Mouse (Mus musculus): ENCODE results near the gene Col4a3bp. TPM values are rescaled to one million over a fixed set of nuclear protein-coding genes. Genes with fewer than 3 reads are reported as not detected.

Col4a3bp gene
- polyA plus RNA-seq (2015; fragmentation: Nextera tagmentation; extraction: Ambion mirVana): 10.0 and 12.9 TPM in 2 replicates

- Histone ChIP-seq H3K27ac (ENCODE audit: low read length) (peak within 1 kb of the TSS; percentile 94), H3K27me3 (replicated peaks; ENCODE audit: insufficient read depth, low read length) (no peaks in the 10 kb centered on the region), H3K4me1 (ENCODE audit: insufficient read depth, low read depth, low read length) (peaks cover under 1% of the 10 kb centered on the region; the same call in 1 of the 2 replicates), H3K4me2 (replicated peaks; ENCODE audit: low read depth, low read length) (peak within 1 kb of the TSS; percentile 76), H3K4me3 (ENCODE audit: low read depth, low read length) (peak within 1 kb of the TSS; percentile 96), H3K36me3 (ENCODE audit: insufficient read depth, low read length) (no peaks in the 10 kb centered on the region), H3K9me3 (ENCODE audit: low read length) (no peaks in the 10 kb centered on the region), H3K9ac (replicated peaks; ENCODE audit: low read depth) (peak within 1 kb of the TSS; percentile 97)
- ATAC-seq (peak; percentile 99), DNase-seq (ENCODE audit: low spot score) (peak; percentile 99)
- 2% methylated on average over 37 of the region's 50 CpGs for WGBS
- no peak for TF ChIP-seq CTCF (IDR thresholded peaks at IDR 0.05)
- TF ChIP-seq EP300 (IDR thresholded peaks at IDR 0.05): 0 out of 2 replicates have a peak, but pooled peaks have one; percentile 22
Measured at GRCm38 (mm10) chr13:96542081-96542889, at the start of gene Col4a3bp, which contains the start of gene Polk. Col4a3bp (plus strand) TSS chr13:96542618. Polk (minus strand) TSS chr13:96542579.

GRCm38 (mm10) chr13:96496630-96497029 lies 45.8 kb upstream of the Col4a3bp start:
- Histone ChIP-seq H3K4me3 (ENCODE audit: low read depth, low read length) (no peak overlapping the region), H3K27ac (ENCODE audit: low read length) (no peak overlapping the region), H3K9me3 (ENCODE audit: low read length) (no peaks in the 10 kb centered on the region), H3K9ac (replicated peaks; ENCODE audit: low read depth) (no peak overlapping the region), H3K4me2 (replicated peaks; ENCODE audit: low read depth, low read length) (no peak overlapping the region), H3K36me3 (ENCODE audit: insufficient read depth, low read length) (no peaks in the 10 kb centered on the region), H3K27me3 (replicated peaks; ENCODE audit: insufficient read depth, low read length) (no peaks in the 10 kb centered on the region), H3K4me1 (ENCODE audit: insufficient read depth, low read depth, low read length) (no peaks in the 10 kb centered on the region)
- no peak for ATAC-seq
- TF ChIP-seq EP300 (IDR thresholded peaks at IDR 0.05) (no peak), CTCF (IDR thresholded peaks at IDR 0.05) (no peak)
- 80% methylated on average over 8 of the region's 8 CpGs for WGBS
- no peak for DNase-seq (ENCODE audit: low spot score)

- no peak overlapping the region for H3K4me2 ChIP-seq (replicated peaks; ENCODE audit: low read depth, low read length)
- no peak for DNase-seq (ENCODE audit: low spot score)
- H3K27ac ChIP-seq (ENCODE audit: low read length): no peak overlapping the region
- TF ChIP-seq EP300 (IDR thresholded peaks at IDR 0.05) (no peak), CTCF (IDR thresholded peaks at IDR 0.05) (no peak)
- WGBS: 83% methylated on average over 2 of the region's 2 CpGs
- no peak overlapping the region for H3K4me3 ChIP-seq (ENCODE audit: low read depth, low read length)
- no peaks in the 10 kb centered on the region for H3K4me1 ChIP-seq (ENCODE audit: insufficient read depth, low read depth, low read length)
- no peaks in the 10 kb centered on the region for H3K36me3 ChIP-seq (ENCODE audit: insufficient read depth, low read length)
- no peaks in the 10 kb centered on the region for H3K27me3 ChIP-seq (replicated peaks; ENCODE audit: insufficient read depth, low read length)
- H3K9me3 ChIP-seq (ENCODE audit: low read length): no peaks in the 10 kb centered on the region
- H3K9ac ChIP-seq (replicated peaks; ENCODE audit: low read depth): no peak overlapping the region
- no peak for ATAC-seq
Measured at GRCm38 (mm10) chr13:96499891-96500290, 42.5 kb upstream of the Col4a3bp start.

GRCm38 (mm10) chr13:96505661-96506060 lies 36.8 kb upstream of the Col4a3bp start:
- H3K4me2 ChIP-seq (replicated peaks; ENCODE audit: low read depth, low read length): no peak overlapping the region
- no peaks in the 10 kb centered on the region for H3K36me3 ChIP-seq (ENCODE audit: insufficient read depth, low read length)
- no peak overlapping the region for H3K9ac ChIP-seq (replicated peaks; ENCODE audit: low read depth)
- H3K27ac ChIP-seq (ENCODE audit: low read length): no peak overlapping the region
- DNase-seq (ENCODE audit: low spot score): no peak
- no peaks in the 10 kb centered on the region for H3K9me3 ChIP-seq (ENCODE audit: low read length)
- H3K4me3 ChIP-seq (ENCODE audit: low read depth, low read length): no peak overlapping the region
- no peaks in the 10 kb centered on the region; the same call in 1 of the 2 replicates for H3K4me1 ChIP-seq (ENCODE audit: insufficient read depth, low read depth, low read length)
- 55% methylated on average over 4 of the region's 4 CpGs for WGBS
- no peak for TF ChIP-seq EP300 (IDR thresholded peaks at IDR 0.05)
- no peak for TF ChIP-seq CTCF (IDR thresholded peaks at IDR 0.05)
- H3K27me3 ChIP-seq (replicated peaks; ENCODE audit: insufficient read depth, low read length): no peaks in the 10 kb centered on the region
- ATAC-seq: no peak

- H3K4me1 ChIP-seq (ENCODE audit: insufficient read depth, low read depth, low read length): no peaks in the 10 kb centered on the region; the same call in 1 of the 2 replicates
- DNase-seq (ENCODE audit: low spot score) (no peak), ATAC-seq (no peak)
- H3K27me3 ChIP-seq (replicated peaks; ENCODE audit: insufficient read depth, low read length): no peaks in the 10 kb centered on the region
- no peaks in the 10 kb centered on the region for H3K9me3 ChIP-seq (ENCODE audit: low read length)
- H3K36me3 ChIP-seq (ENCODE audit: insufficient read depth, low read length): no peaks in the 10 kb centered on the region
- no peak overlapping the region for H3K9ac ChIP-seq (replicated peaks; ENCODE audit: low read depth)
- WGBS: 54% methylated on average over 6 of the region's 6 CpGs
- no peak overlapping the region for H3K4me3 ChIP-seq (ENCODE audit: low read depth, low read length)
- no peak for TF ChIP-seq CTCF (IDR thresholded peaks at IDR 0.05)
- no peak for TF ChIP-seq EP300 (IDR thresholded peaks at IDR 0.05)
- H3K27ac ChIP-seq (ENCODE audit: low read length): no peak overlapping the region
- no peak overlapping the region for H3K4me2 ChIP-seq (replicated peaks; ENCODE audit: low read depth, low read length)
Measured at GRCm38 (mm10) chr13:96506313-96506712, 36.1 kb upstream of the Col4a3bp start.

GRCm38 (mm10) chr13:96507541-96507940 lies 34.9 kb upstream of the Col4a3bp start:
- peaks cover 5% of the 10 kb centered on the region; the same call in 1 of the 2 replicates for H3K4me1 ChIP-seq (ENCODE audit: insufficient read depth, low read depth, low read length)
- no peak overlapping the region for H3K4me3 ChIP-seq (ENCODE audit: low read depth, low read length)
- TF ChIP-seq CTCF (IDR thresholded peaks at IDR 0.05): no peak
- TF ChIP-seq EP300 (IDR thresholded peaks at IDR 0.05): peak; percentile 53; the same call in 1 of the 2 replicates
- DNase-seq (ENCODE audit: low spot score) (peak; percentile 66), ATAC-seq (peak; percentile 43)
- H3K9me3 ChIP-seq (ENCODE audit: low read length): no peaks in the 10 kb centered on the region
- no peak overlapping the region for H3K27ac ChIP-seq (ENCODE audit: low read length)
- WGBS: 58% methylated on average over 4 of the region's 4 CpGs
- H3K9ac ChIP-seq (replicated peaks; ENCODE audit: low read depth): no peak overlapping the region
- no peaks in the 10 kb centered on the region for H3K27me3 ChIP-seq (replicated peaks; ENCODE audit: insufficient read depth, low read length)
- H3K36me3 ChIP-seq (ENCODE audit: insufficient read depth, low read length): no peaks in the 10 kb centered on the region
- no peak overlapping the region for H3K4me2 ChIP-seq (replicated peaks; ENCODE audit: low read depth, low read length)

Measured in lung, postnatal 0 days (tissue).